Mouse (Mus musculus): ENCODE results near the gene Adprhl1. TPM values are rescaled to one million over a fixed set of nuclear protein-coding genes. Genes with fewer than 3 reads are reported as not detected.
A peak's percentile ranks its signal among the peaks of the same experiment; 100 is the strongest.

Gene Adprhl1
- total RNA-seq (2021) = 1 to 10 TPM; 2.2 to 3.1 TPM
- long read RNA-seq, partial matches to known transcripts = 2 of 5 reads
- long read RNA-seq, other reads (novel, unspliced or antisense) = 0 of 5 reads

- DNase-seq (ENCODE audit: low spot score in 2 of 2) = peak; percentile 82 to 86
Observed at GRCm38 (mm10) chr8:13254019-13254418, at the start of gene Adprhl1. TSS of gene Adprhl1 (minus strand) at chr8:13254162.

GRCm38 (mm10) chr8:13301036-13301435 lies 47.1 kb upstream of the Adprhl1 start:
- no peak for DNase-seq (ENCODE audit: low spot score in 2 of 2)

- DNase-seq (ENCODE audit: low spot score in 2 of 2) = no peak
Observed at GRCm38 (mm10) chr8:13299571-13299970, 45.6 kb upstream of the Adprhl1 start.

GRCm38 (mm10) chr8:13293677-13294470 lies 39.9 kb upstream of the Adprhl1 start:
- DNase-seq (ENCODE audit: low spot score in 2 of 2) = no peak

GRCm38 (mm10) chr8:13292364-13292763 lies 38.4 kb upstream of the Adprhl1 start:
- peak; percentile 81 to 83 for DNase-seq (ENCODE audit: low spot score in 2 of 2)

- no peak for DNase-seq (ENCODE audit: low spot score in 2 of 2)
Observed at GRCm38 (mm10) chr8:13288646-13289045, 34.7 kb upstream of the Adprhl1 start.

- DNase-seq (ENCODE audit: low spot score in 2 of 2) = peak; percentile 97
Observed at GRCm38 (mm10) chr8:13287692-13288623, 34.0 kb upstream of the Adprhl1 start, which contains the start of the genes Dcun1d2 and Tmco3. TSS of gene Dcun1d2 (minus strand) at chr8:13288131. TSS of gene Tmco3 (plus strand) at chr8:13288190.

- peak; percentile 74 to 78 for DNase-seq (ENCODE audit: low spot score in 2 of 2)
Observed at GRCm38 (mm10) chr8:13287304-13287691, 33.3 kb upstream of the Adprhl1 start.

- no peak for DNase-seq (ENCODE audit: low spot score in 2 of 2)
Observed at GRCm38 (mm10) chr8:13283200-13283599, 29.2 kb upstream of the Adprhl1 start.

GRCm38 (mm10) chr8:13276941-13277447 lies 23.0 kb upstream of the Adprhl1 start:
- no peak for DNase-seq (ENCODE audit: low spot score in 2 of 2)

GRCm38 (mm10) chr8:13272834-13273233 lies 18.9 kb upstream of the Adprhl1 start:
- no peak for DNase-seq (ENCODE audit: low spot score in 2 of 2)

GRCm38 (mm10) chr8:13267566-13267965 lies 13.6 kb upstream of the Adprhl1 start:
- DNase-seq (ENCODE audit: low spot score in 2 of 2) = no peak

GRCm38 (mm10) chr8:13263376-13263775 lies 9.4 kb upstream of the Adprhl1 start:
- no peak for DNase-seq (ENCODE audit: low spot score in 2 of 2)

GRCm38 (mm10) chr8:13253413-13253812 lies 549 bp downstream of the Adprhl1 start:
- DNase-seq (ENCODE audit: low spot score in 2 of 2) = no peak

GRCm38 (mm10) chr8:13252837-13253236 lies 1.1 kb downstream of the Adprhl1 start:
- no peak for DNase-seq (ENCODE audit: low spot score in 2 of 2)

- no peak for DNase-seq (ENCODE audit: low spot score in 2 of 2)
Observed at GRCm38 (mm10) chr8:13244343-13244880, 9.6 kb downstream of the Adprhl1 start.

- no peak for DNase-seq (ENCODE audit: low spot score in 2 of 2)
Observed at GRCm38 (mm10) chr8:13242985-13243870, 10.7 kb downstream of the Adprhl1 start.

- no peak for DNase-seq (ENCODE audit: low spot score in 2 of 2)
Observed at GRCm38 (mm10) chr8:13240691-13241090, 13.3 kb downstream of the Adprhl1 start.

GRCm38 (mm10) chr8:13240055-13240454 lies 13.9 kb downstream of the Adprhl1 start:
- no peak for DNase-seq (ENCODE audit: low spot score in 2 of 2)

- no peak for DNase-seq (ENCODE audit: low spot score in 2 of 2)
Observed at GRCm38 (mm10) chr8:13234803-13235202, 19.2 kb downstream of the Adprhl1 start.
